Mouse (Mus musculus): ENCODE measurements around the gene Gosr2. TPM values are rescaled to one million over a fixed set of nuclear protein-coding genes. Genes with fewer than 3 reads are reported as not detected.

Gene Gosr2
- total and polyA plus RNA-seq, 3 experiments: 16.0 to 72.1 (median 69.2) TPM

GRCm38 (mm10) chr11:103636261-103636660 is 61.4 kb downstream of the Gosr2 start:
- ATAC-seq (ENCODE audit: extremely low read depth, insufficient number of reproducible peaks, low FRiP score, poor library complexity, severe bottlenecking) (no peak), DNase-seq (ENCODE audit: low spot score) (no peak)
- TF ChIP-seq GATA1 (IDR thresholded peaks at IDR 0.05; ENCODE audit: borderline replicate concordance, low read length): no peak
- no peak for TF ChIP-seq POLR2AphosphoS5 (IDR thresholded peaks at IDR 0.05; ENCODE audit: insufficient replicate concordance, low read depth, low read length)
- no peak for TF ChIP-seq GATA2 (IDR thresholded peaks at IDR 0.05; ENCODE audit: borderline replicate concordance, low read depth, low read length)
- TF ChIP-seq CTCF (IDR thresholded peaks at IDR 0.05; ENCODE audit: low read depth, low read length): no peak
- no peak for TF ChIP-seq TAL1 (conservative IDR thresholded peaks at IDR 0.05; ENCODE audit: low read depth, low read length)
- H3K4me3 ChIP-seq (ENCODE audit: low read depth, low read length): no peak overlapping the region
- H3K4me1 ChIP-seq (ENCODE audit: insufficient read depth, low read depth, low read length): no peaks in the 10 kb centered on the region; the same call in 1 of the 2 replicates
- no peaks in the 10 kb centered on the region for H3K9me3 ChIP-seq (replicated peaks)
- H3K36me3 ChIP-seq (replicated peaks): no peaks in the 10 kb centered on the region
- peaks cover 2% of the 10 kb centered on the region for H3K27me3 ChIP-seq (ENCODE audit: insufficient read depth, low read length)

GRCm38 (mm10) chr11:103635481-103635880 is 62.2 kb downstream of the Gosr2 start:
- H3K36me3 ChIP-seq (replicated peaks): no peaks in the 10 kb centered on the region
- H3K4me1 ChIP-seq (ENCODE audit: insufficient read depth, low read depth, low read length): no peaks in the 10 kb centered on the region; the same call in 1 of the 2 replicates
- ATAC-seq (ENCODE audit: extremely low read depth, insufficient number of reproducible peaks, low FRiP score, poor library complexity, severe bottlenecking) (no peak), DNase-seq (ENCODE audit: low spot score) (no peak)
- H3K27me3 ChIP-seq (ENCODE audit: insufficient read depth, low read length): peaks cover 2% of the 10 kb centered on the region
- no peaks in the 10 kb centered on the region for H3K9me3 ChIP-seq (replicated peaks)
- TF ChIP-seq TAL1 (conservative IDR thresholded peaks at IDR 0.05; ENCODE audit: low read depth, low read length): no peak
- TF ChIP-seq GATA1 (IDR thresholded peaks at IDR 0.05; ENCODE audit: borderline replicate concordance, low read length): no peak
- TF ChIP-seq CTCF (IDR thresholded peaks at IDR 0.05; ENCODE audit: low read depth, low read length): no peak
- TF ChIP-seq GATA2 (IDR thresholded peaks at IDR 0.05; ENCODE audit: borderline replicate concordance, low read depth, low read length): no peak
- no peak for TF ChIP-seq POLR2AphosphoS5 (IDR thresholded peaks at IDR 0.05; ENCODE audit: insufficient replicate concordance, low read depth, low read length)
- no peak overlapping the region for H3K4me3 ChIP-seq (ENCODE audit: low read depth, low read length)

- Histone ChIP-seq H3K27me3 (ENCODE audit: insufficient read depth, low read length) (peaks cover 1% of the 10 kb centered on the region), H3K36me3 (replicated peaks) (no peaks in the 10 kb centered on the region), H3K4me1 (ENCODE audit: insufficient read depth, low read depth, low read length) (no peaks in the 10 kb centered on the region; the same call in 1 of the 2 replicates), H3K9me3 (replicated peaks) (no peaks in the 10 kb centered on the region), H3K4me3 (ENCODE audit: low read depth, low read length) (no peak overlapping the region)
- DNase-seq (ENCODE audit: low spot score) (no peak), ATAC-seq (ENCODE audit: extremely low read depth, insufficient number of reproducible peaks, low FRiP score, poor library complexity, severe bottlenecking) (no peak)
- TF ChIP-seq POLR2AphosphoS5 (IDR thresholded peaks at IDR 0.05; ENCODE audit: insufficient replicate concordance, low read depth, low read length): no peak
- TF ChIP-seq CTCF (IDR thresholded peaks at IDR 0.05; ENCODE audit: low read depth, low read length): no peak
- no peak for TF ChIP-seq GATA1 (IDR thresholded peaks at IDR 0.05; ENCODE audit: borderline replicate concordance, low read length)
- no peak for TF ChIP-seq TAL1 (conservative IDR thresholded peaks at IDR 0.05; ENCODE audit: low read depth, low read length)
- no peak for TF ChIP-seq GATA2 (IDR thresholded peaks at IDR 0.05; ENCODE audit: borderline replicate concordance, low read depth, low read length)
Measured at GRCm38 (mm10) chr11:103634806-103635205, 62.9 kb downstream of the Gosr2 start.

- no peak for TF ChIP-seq GATA1 (IDR thresholded peaks at IDR 0.05; ENCODE audit: borderline replicate concordance, low read length)
- no peak for TF ChIP-seq POLR2AphosphoS5 (IDR thresholded peaks at IDR 0.05; ENCODE audit: insufficient replicate concordance, low read depth, low read length)
- no peak for TF ChIP-seq TAL1 (conservative IDR thresholded peaks at IDR 0.05; ENCODE audit: low read depth, low read length)
- no peak for TF ChIP-seq GATA2 (IDR thresholded peaks at IDR 0.05; ENCODE audit: borderline replicate concordance, low read depth, low read length)
- TF ChIP-seq CTCF (IDR thresholded peaks at IDR 0.05; ENCODE audit: low read depth, low read length): no peak
- H3K27me3 ChIP-seq (ENCODE audit: insufficient read depth, low read length): peaks cover 6% of the 10 kb centered on the region; the same call in 1 of the 2 replicates
- ATAC-seq (ENCODE audit: extremely low read depth, insufficient number of reproducible peaks, low FRiP score, poor library complexity, severe bottlenecking): no peak
- no peaks in the 10 kb centered on the region for H3K9me3 ChIP-seq (replicated peaks)
- no peaks in the 10 kb centered on the region for H3K4me1 ChIP-seq (ENCODE audit: insufficient read depth, low read depth, low read length)
- no peak for DNase-seq (ENCODE audit: low spot score)
- H3K36me3 ChIP-seq (replicated peaks): no peaks in the 10 kb centered on the region
- H3K4me3 ChIP-seq (ENCODE audit: low read depth, low read length): no peak overlapping the region
Measured at GRCm38 (mm10) chr11:103627453-103627852, 70.2 kb downstream of the Gosr2 start.

Other genes with a start within 250 kb of the Gosr2 start
- gene Lrrc37a, start 193.3 kb downstream of the Gosr2 start, total RNA-seq (2014; fragmentation: Nextera tagmentation): not detected in 2 replicates
- gene Lrrc37a, start 193.3 kb downstream of the Gosr2 start, total RNA-seq (2017): 0.06 and 0.16 TPM in 2 replicates
- not detected in 2 replicates for gene Lrrc37a, start 193.3 kb downstream of the Gosr2 start, polyA plus RNA-seq (2012)
- not detected in 2 replicates for gene Gm884, start 76.8 kb downstream of the Gosr2 start, total RNA-seq (2014; fragmentation: Nextera tagmentation)
- gene Gm884, start 76.8 kb downstream of the Gosr2 start, total RNA-seq (2017): 0.06 and 0.16 TPM in 2 replicates
- not detected in 2 replicates for gene Gm884, start 76.8 kb downstream of the Gosr2 start, polyA plus RNA-seq (2012)
- not detected in 2 replicates for gene Lyzl6, start 59.0 kb downstream of the Gosr2 start, total RNA-seq (2014; fragmentation: Nextera tagmentation)
- not detected in 2 replicates for gene Lyzl6, start 59.0 kb downstream of the Gosr2 start, total RNA-seq (2017)
- not detected in 2 replicates for gene Lyzl6, start 59.0 kb downstream of the Gosr2 start, polyA plus RNA-seq (2012)
- gene Rprml, start 48.3 kb downstream of the Gosr2 start, total RNA-seq (2014; fragmentation: Nextera tagmentation): not detected in 2 replicates
- not detected in 2 replicates for gene Rprml, start 48.3 kb downstream of the Gosr2 start, total RNA-seq (2017)
- not detected in 2 replicates for gene Rprml, start 48.3 kb downstream of the Gosr2 start, polyA plus RNA-seq (2012)
- gene Wnt9b, start 51.9 kb upstream of the Gosr2 start, total RNA-seq (2014; fragmentation: Nextera tagmentation): not detected in 2 replicates
- 0.06 and 0.11 TPM in 2 replicates for gene Wnt9b, start 51.9 kb upstream of the Gosr2 start, total RNA-seq (2017)
- not detected in 2 replicates for gene Wnt9b, start 51.9 kb upstream of the Gosr2 start, polyA plus RNA-seq (2012)
- gene Wnt3, start 76.3 kb upstream of the Gosr2 start, total RNA-seq (2014; fragmentation: Nextera tagmentation): not detected in 2 replicates
- gene Wnt3, start 76.3 kb upstream of the Gosr2 start, total RNA-seq (2017): 0.06 and 0.11 TPM in 2 replicates
- not detected in 2 replicates for gene Wnt3, start 76.3 kb upstream of the Gosr2 start, polyA plus RNA-seq (2012)

Data from G1E (cell line).